Mouse (Mus musculus): Measurements from ENCODE around the gene Slc6a3. TPM values are rescaled to one million over a fixed set of nuclear protein-coding genes. Genes with fewer than 3 reads are reported as not detected.

Gene Slc6a3
- polyA plus RNA-seq, 1 experiment from 2014 or later: 8.1 TPM

DNA sequence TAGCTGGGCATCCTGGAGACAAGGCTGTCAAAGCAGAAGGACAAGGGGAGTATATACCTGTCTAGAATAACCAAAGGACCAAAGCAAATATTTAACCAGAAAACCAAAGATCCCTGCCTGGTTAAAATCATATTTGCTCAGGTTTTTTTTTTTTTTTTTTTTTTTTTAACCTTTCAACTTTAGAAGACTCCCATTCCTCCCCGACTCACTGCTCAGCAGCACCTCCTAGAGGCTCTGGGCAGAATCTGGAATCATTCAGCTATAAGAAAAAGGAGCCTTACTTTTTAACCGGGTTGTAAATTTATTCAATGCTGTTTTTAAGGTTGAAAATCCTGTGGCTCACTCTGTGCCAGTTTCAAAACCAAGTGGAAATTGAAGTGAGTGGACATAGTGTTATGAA lies 33.8 kb upstream of the Slc6a3 start:
- H3K36me3 ChIP-seq (ENCODE audit: control insufficient read depth, insufficient read depth, low read length): peaks cover 53% of the 10 kb centered on the region
- H3K4me1 ChIP-seq (ENCODE audit: control insufficient read depth, insufficient read depth, low read length): no peaks in the 10 kb centered on the region
- WGBS: 76% methylated on average over 2 of the region's 2 CpGs
- H3K4me2 ChIP-seq (ENCODE audit: low read length): no peak overlapping the region
- H3K9me3 ChIP-seq (ENCODE audit: control insufficient read depth, low read length): no peaks in the 10 kb centered on the region
- H3K4me3 ChIP-seq (replicated peaks; ENCODE audit: low read depth, low read length): no peak overlapping the region
- no peak for ATAC-seq (ENCODE audit: low FRiP score, low TSS enrichment)
- DNase-seq: peak; percentile 35
- no peak overlapping the region for H3K27ac ChIP-seq (replicated peaks; ENCODE audit: low read depth, low read length)
- H3K9ac ChIP-seq (replicated peaks; ENCODE audit: low read length): no peak overlapping the region
- H3K27me3 ChIP-seq (ENCODE audit: control insufficient read depth, insufficient read depth, low read length): no peaks in the 10 kb centered on the region

DNA sequence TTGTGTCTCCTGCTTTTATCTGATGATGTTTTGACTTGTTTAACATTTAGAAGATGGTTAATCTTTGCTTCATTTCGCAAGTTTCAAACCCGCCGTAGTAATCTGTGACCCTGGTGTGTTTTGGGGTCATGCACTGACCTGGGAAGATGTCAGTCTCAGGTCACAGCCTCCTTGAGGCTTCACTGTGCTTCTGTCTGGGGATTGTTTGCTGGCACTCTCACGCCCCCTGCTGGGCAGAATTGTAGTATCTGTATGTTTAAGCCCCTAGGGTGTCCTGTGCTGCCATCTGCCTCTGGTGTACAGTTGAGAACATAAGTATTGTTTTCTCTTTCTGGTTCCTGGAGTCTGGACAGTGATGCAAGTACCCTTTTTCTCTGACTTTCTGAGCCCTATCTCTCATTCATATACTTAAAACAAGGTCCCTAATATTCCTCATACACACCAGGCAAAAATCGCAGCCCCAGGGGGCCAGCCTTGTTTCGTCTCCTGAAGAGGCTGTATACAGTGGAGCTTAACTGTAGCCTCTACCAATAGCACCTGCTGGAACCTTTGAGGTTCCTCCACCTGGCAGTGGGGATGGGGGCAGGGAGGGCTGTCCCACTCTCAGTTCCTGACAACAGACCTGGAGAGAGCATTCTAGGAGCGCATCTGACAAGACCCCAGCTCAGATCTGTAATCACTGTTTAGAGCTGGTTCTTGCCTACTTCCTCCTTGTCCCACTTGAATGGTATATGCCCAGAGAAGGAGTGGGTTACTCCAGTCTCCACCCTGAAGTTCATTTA lies 30.7 kb upstream of the Slc6a3 start:
- DNase-seq: peak; percentile 85
- Histone ChIP-seq H3K36me3 (ENCODE audit: control insufficient read depth, insufficient read depth, low read length) (peaks cover 38% of the 10 kb centered on the region), H3K9ac (replicated peaks; ENCODE audit: low read length) (no peak overlapping the region), H3K4me1 (ENCODE audit: control insufficient read depth, insufficient read depth, low read length) (no peaks in the 10 kb centered on the region), H3K9me3 (ENCODE audit: control insufficient read depth, low read length) (no peaks in the 10 kb centered on the region), H3K27me3 (ENCODE audit: control insufficient read depth, insufficient read depth, low read length) (no peaks in the 10 kb centered on the region), H3K27ac (replicated peaks; ENCODE audit: low read depth, low read length) (no peak overlapping the region), H3K4me2 (ENCODE audit: low read length) (no peak overlapping the region), H3K4me3 (replicated peaks; ENCODE audit: low read depth, low read length) (no peak overlapping the region)
- ATAC-seq (ENCODE audit: low FRiP score, low TSS enrichment): peak; percentile 55; the same call in 1 of the 2 replicates
- WGBS: 71% methylated on average over 7 of the region's 7 CpGs

DNA sequence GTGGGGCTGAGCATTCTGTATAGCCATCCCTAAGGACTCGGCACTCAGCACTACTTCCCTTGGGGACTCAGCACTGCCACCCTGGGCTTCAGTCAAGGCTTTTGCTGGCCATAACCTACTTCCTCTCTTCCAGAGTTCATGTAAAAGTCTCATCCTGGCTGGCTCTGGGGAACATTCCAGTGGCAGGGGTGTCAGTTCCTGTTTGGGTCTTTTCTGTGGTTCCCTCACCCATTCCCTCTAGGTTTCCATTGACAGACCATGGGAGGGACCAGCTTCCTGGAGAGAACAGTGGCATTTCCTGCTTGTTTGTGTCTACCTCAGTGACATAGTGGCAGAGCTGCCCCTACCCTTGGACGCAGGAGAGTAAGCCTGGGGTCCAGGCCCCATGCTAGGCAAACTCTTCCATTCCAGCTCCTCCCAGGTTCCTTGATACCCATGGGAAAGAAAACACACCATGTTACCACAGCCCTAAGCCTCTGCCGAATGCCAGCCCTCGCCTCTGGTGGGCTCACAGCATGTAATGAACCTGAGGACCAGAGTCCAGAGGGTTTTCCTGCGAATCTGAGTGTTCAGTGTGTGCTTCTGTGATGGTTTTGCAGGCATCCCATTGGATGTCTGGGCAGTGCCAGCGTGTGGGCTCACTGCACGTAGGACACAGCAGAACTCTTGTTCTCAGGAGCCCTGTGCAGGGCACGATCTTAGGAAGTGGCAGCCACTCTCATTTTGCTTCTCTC lies 27.6 kb upstream of the Slc6a3 start:
- H3K4me2 ChIP-seq (ENCODE audit: low read length): no peak overlapping the region
- H3K9ac ChIP-seq (replicated peaks; ENCODE audit: low read length): no peak overlapping the region
- peaks cover 49% of the 10 kb centered on the region for H3K36me3 ChIP-seq (ENCODE audit: control insufficient read depth, insufficient read depth, low read length)
- ATAC-seq (ENCODE audit: low FRiP score, low TSS enrichment) (no peak), DNase-seq (no peak)
- no peaks in the 10 kb centered on the region for H3K4me1 ChIP-seq (ENCODE audit: control insufficient read depth, insufficient read depth, low read length)
- WGBS: 93% methylated on average over 8 of the region's 8 CpGs
- H3K27me3 ChIP-seq (ENCODE audit: control insufficient read depth, insufficient read depth, low read length): no peaks in the 10 kb centered on the region
- no peaks in the 10 kb centered on the region for H3K9me3 ChIP-seq (ENCODE audit: control insufficient read depth, low read length)
- H3K4me3 ChIP-seq (replicated peaks; ENCODE audit: low read depth, low read length): no peak overlapping the region
- H3K27ac ChIP-seq (replicated peaks; ENCODE audit: low read depth, low read length): no peak overlapping the region

DNA sequence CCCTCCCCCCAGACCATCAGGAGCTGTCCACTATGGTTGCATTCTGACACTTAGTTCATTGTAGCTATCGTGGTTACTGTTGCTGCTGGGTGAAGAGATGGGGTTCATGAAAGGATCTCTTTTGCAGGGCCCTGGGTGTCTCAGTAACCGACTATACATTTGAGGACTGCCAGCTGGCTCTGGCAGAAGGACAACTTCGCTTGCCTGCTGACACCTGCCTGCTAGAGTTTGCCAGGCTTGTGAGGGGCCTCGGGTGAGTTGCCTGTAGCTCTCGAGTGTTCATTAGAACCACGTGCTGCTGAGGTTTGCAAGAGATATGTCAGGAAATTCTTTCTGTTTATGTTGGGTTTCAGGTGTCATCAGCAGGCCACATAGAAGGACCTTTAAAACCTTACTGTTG lies 26.7 kb upstream of the Slc6a3 start:
- WGBS: 91% methylated on average over 6 of the region's 6 CpGs
- ATAC-seq (ENCODE audit: low FRiP score, low TSS enrichment) (no peak), DNase-seq (no peak)
- no peak overlapping the region for H3K4me2 ChIP-seq (ENCODE audit: low read length)
- H3K4me3 ChIP-seq (replicated peaks; ENCODE audit: low read depth, low read length): no peak overlapping the region
- H3K4me1 ChIP-seq (ENCODE audit: control insufficient read depth, insufficient read depth, low read length): no peaks in the 10 kb centered on the region
- no peaks in the 10 kb centered on the region for H3K9me3 ChIP-seq (ENCODE audit: control insufficient read depth, low read length)
- H3K9ac ChIP-seq (replicated peaks; ENCODE audit: low read length): no peak overlapping the region
- peaks cover 58% of the 10 kb centered on the region for H3K36me3 ChIP-seq (ENCODE audit: control insufficient read depth, insufficient read depth, low read length)
- no peak overlapping the region for H3K27ac ChIP-seq (replicated peaks; ENCODE audit: low read depth, low read length)
- no peaks in the 10 kb centered on the region for H3K27me3 ChIP-seq (ENCODE audit: control insufficient read depth, insufficient read depth, low read length)

DNA sequence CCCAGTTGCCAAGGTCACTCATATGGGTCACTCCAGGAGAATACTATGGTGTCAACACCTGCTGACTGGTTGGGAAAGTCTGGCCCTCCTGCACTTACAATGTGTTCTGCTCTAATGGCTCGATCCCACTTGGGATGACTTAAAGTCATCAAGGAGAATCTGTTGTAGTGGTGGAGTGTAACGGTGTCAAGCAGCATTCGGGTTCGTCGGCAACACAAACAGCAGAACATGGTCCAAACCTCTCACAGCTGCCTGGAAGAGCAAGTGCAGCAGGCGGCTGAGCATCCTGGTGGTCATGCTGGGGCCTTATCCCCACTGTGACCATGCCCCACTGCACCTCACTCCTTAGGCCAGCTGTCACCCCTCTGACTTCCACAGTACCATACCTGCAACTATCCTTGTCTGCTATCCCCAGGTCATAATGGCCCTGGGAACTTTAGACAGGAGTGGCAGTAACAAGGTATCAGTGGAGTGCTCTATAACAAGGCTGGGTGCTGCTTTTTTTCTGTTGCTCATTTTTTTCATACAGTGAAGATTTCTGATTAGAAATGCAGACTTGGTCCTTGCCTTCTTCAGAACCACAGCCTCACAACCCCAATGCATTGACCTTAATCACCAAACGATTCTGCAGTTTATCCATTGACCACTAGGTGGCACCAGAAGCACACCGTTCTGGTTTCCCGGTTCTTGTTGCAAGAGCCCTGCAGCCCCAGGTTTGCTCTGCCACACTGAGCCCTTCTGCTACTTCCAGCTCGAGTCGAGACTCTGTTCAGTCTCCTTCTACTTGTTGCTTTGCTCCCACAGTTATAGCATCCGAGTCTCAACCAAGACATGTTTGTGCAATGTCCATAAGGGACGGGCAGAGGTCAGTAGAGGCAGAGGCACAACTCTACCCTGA lies 23.5 kb upstream of the Slc6a3 start:
- Histone ChIP-seq H3K4me2 (ENCODE audit: low read length) (no peak overlapping the region), H3K4me1 (ENCODE audit: control insufficient read depth, insufficient read depth, low read length) (no peaks in the 10 kb centered on the region), H3K9me3 (ENCODE audit: control insufficient read depth, low read length) (no peaks in the 10 kb centered on the region), H3K27me3 (ENCODE audit: control insufficient read depth, insufficient read depth, low read length) (no peaks in the 10 kb centered on the region), H3K9ac (replicated peaks; ENCODE audit: low read length) (no peak overlapping the region), H3K4me3 (replicated peaks; ENCODE audit: low read depth, low read length) (no peak overlapping the region), H3K36me3 (ENCODE audit: control insufficient read depth, insufficient read depth, low read length) (peaks cover 70% of the 10 kb centered on the region), H3K27ac (replicated peaks; ENCODE audit: low read depth, low read length) (no peak overlapping the region)
- ATAC-seq (ENCODE audit: low FRiP score, low TSS enrichment) (peak; percentile 56; the same call in 1 of the 2 replicates), DNase-seq (peak; percentile 93)
- 61% methylated on average over 13 of the region's 13 CpGs for WGBS

DNA sequence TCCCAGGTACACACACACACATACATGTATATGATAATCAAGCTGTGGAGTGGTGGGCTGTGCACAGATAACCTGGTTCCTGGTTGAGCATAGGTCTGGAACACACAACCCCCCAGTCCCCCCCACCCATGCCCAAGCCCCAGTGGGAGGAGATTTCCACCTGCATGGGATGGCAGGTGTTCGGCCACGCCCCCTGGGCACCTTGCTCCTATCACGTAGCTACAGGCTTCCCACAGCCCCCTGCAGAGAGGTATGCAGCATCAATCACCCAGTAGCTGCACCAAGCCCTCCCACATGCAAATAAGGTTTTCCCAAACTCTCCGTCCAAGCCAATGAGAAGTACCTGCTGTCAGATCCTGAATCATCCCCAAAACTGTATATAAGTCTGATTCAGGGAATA lies 19.7 kb upstream of the Slc6a3 start:
- no peak overlapping the region for H3K27ac ChIP-seq (replicated peaks; ENCODE audit: low read depth, low read length)
- H3K9ac ChIP-seq (replicated peaks; ENCODE audit: low read length): no peak overlapping the region
- H3K27me3 ChIP-seq (ENCODE audit: control insufficient read depth, insufficient read depth, low read length): no peaks in the 10 kb centered on the region
- H3K4me3 ChIP-seq (replicated peaks; ENCODE audit: low read depth, low read length): no peak overlapping the region
- WGBS: 72% methylated on average over 4 of the region's 4 CpGs
- ATAC-seq (ENCODE audit: low FRiP score, low TSS enrichment) (no peak), DNase-seq (no peak)
- H3K4me1 ChIP-seq (ENCODE audit: control insufficient read depth, insufficient read depth, low read length): no peaks in the 10 kb centered on the region
- H3K4me2 ChIP-seq (ENCODE audit: low read length): no peak overlapping the region
- no peaks in the 10 kb centered on the region for H3K9me3 ChIP-seq (ENCODE audit: control insufficient read depth, low read length)
- peaks cover 48% of the 10 kb centered on the region for H3K36me3 ChIP-seq (ENCODE audit: control insufficient read depth, insufficient read depth, low read length)

DNA sequence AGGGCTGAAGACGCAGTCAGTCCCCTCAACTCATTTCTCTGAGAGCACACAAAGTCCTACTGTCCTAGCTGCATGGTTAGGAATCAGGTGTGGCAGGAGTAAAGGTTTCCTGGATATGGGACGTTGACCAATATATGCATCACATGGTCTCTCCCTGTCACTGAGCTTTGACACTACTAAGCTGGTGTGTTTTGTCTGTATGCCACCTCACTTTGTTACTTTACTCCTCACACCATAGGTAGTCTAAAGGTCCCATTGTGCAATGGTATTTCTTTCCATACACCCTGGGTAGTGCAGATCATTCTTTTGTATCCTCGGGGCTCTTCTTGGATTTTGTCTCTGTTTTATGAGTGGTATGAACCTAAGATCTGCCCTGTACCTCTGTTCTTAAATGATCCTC lies 2.8 kb upstream of the Slc6a3 start:
- Histone ChIP-seq H3K4me2 (ENCODE audit: low read length) (no peak overlapping the region), H3K9me3 (ENCODE audit: control insufficient read depth, low read length) (no peaks in the 10 kb centered on the region), H3K27me3 (ENCODE audit: control insufficient read depth, insufficient read depth, low read length) (peaks cover 29% of the 10 kb centered on the region), H3K36me3 (ENCODE audit: control insufficient read depth, insufficient read depth, low read length) (no peaks in the 10 kb centered on the region), H3K4me1 (ENCODE audit: control insufficient read depth, insufficient read depth, low read length) (peaks cover 7% of the 10 kb centered on the region; the same call in 1 of the 2 replicates), H3K9ac (replicated peaks; ENCODE audit: low read length) (no peak overlapping the region), H3K27ac (replicated peaks; ENCODE audit: low read depth, low read length) (no peak overlapping the region), H3K4me3 (replicated peaks; ENCODE audit: low read depth, low read length) (no peak overlapping the region)
- DNase-seq (no peak), ATAC-seq (ENCODE audit: low FRiP score, low TSS enrichment) (no peak)
- WGBS: 92% methylated on average over 3 of the region's 3 CpGs

DNA sequence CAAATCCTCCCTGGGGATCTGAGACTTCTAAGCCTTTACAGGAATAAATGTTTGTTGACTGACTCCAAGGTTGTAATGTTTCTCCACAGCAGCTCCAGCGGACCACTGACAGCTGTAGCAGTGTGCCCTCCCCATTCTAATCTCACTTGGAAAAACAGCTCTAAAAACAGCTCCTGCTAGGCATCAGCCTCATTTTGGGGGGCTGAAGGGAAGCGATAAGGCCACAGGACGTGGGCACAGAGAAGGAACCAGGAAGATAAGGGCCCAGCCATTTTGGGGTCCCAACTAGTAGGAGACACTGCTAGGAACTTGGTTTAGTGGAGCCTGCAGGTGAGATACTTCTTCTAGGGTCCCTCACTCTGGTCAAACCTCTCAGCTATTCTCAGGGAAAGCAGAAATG lies 1.3 kb upstream of the Slc6a3 start:
- DNase-seq (no peak), ATAC-seq (ENCODE audit: low FRiP score, low TSS enrichment) (no peak)
- Histone ChIP-seq H3K4me2 (ENCODE audit: low read length) (no peak overlapping the region), H3K27ac (replicated peaks; ENCODE audit: low read depth, low read length) (no peak overlapping the region), H3K9ac (replicated peaks; ENCODE audit: low read length) (no peak overlapping the region), H3K9me3 (ENCODE audit: control insufficient read depth, low read length) (no peaks in the 10 kb centered on the region), H3K36me3 (ENCODE audit: control insufficient read depth, insufficient read depth, low read length) (no peaks in the 10 kb centered on the region), H3K4me3 (replicated peaks; ENCODE audit: low read depth, low read length) (no peak overlapping the region), H3K4me1 (ENCODE audit: control insufficient read depth, insufficient read depth, low read length) (peaks cover 7% of the 10 kb centered on the region; the same call in 1 of the 2 replicates), H3K27me3 (ENCODE audit: control insufficient read depth, insufficient read depth, low read length) (peaks cover 29% of the 10 kb centered on the region)
- WGBS: 60% methylated on average over 3 of the region's 3 CpGs
